Mouse (Mus musculus) olfactory bulb, adult 2 months (tissue): ENCODE results near the gene Spata25.

Experiments used
- CTCF ChIP-seq: fragments of 200-500 bp; IDR thresholded peaks from 2 replicates; pipeline ENCODE4 v1.5.1; 2012; ENCODE audit warnings: low read depth, mild to moderate bottlenecking, low read length, moderate library complexity; ENCODE audit not compliant: insufficient read depth
- POLR2A ChIP-seq: fragments of 200-500 bp; IDR thresholded peaks from 2 replicates; pipeline ENCODE4 v1.6.1; 2012; ENCODE audit warnings: mild to moderate bottlenecking, low read depth, low read length, moderate library complexity; ENCODE audit not compliant: insufficient read depth

GRCm38 (mm10) chr2:164793772-164794171, 34.6 kb downstream of the Spata25 start:
- TF ChIP-seq POLR2A (no peak), CTCF (no peak)
